Mouse (Mus musculus): ENCODE measurements around the gene Pin1rt1. TPM values are rescaled to one million over a fixed set of nuclear protein-coding genes. Genes with fewer than 3 reads are reported as not detected.

Pin1rt1 gene
- polyA plus RNA-seq, 1 experiment = not detected

- DNase-seq = peak; percentile 20
- H3K4me3 ChIP-seq (ENCODE audit: insufficient read depth, low read depth, low read length) = no peak overlapping the region
- H3K27ac ChIP-seq (ENCODE audit: insufficient read depth, low read depth, low read length) = no peak overlapping the region
- TF ChIP-seq CTCF (conservative IDR thresholded peaks at IDR 0.05; ENCODE audit: insufficient read depth, insufficient read length, low read depth, low read length) (no peak), POLR2A (IDR thresholded peaks at IDR 0.05; ENCODE audit: low read depth, low read length) (no peak)
- H3K4me1 ChIP-seq (ENCODE audit: control insufficient read depth, insufficient read depth, low read length) = peaks cover 33% of the 10 kb centered on the region
- 46% methylated on average over 7 of the region's 7 CpGs for WGBS
- no peaks in the 10 kb centered on the region for H3K36me3 ChIP-seq (ENCODE audit: control insufficient read depth, insufficient read depth, low read length)
- no peaks in the 10 kb centered on the region for H3K27me3 ChIP-seq (replicated peaks; ENCODE audit: control insufficient read depth, insufficient read depth, low read length)
These were observed 20.1 kb upstream of the Pin1rt1 start for GRCm38 (mm10) chr2:104736241-104736640.

- peak; percentile 39 for DNase-seq
- H3K36me3 ChIP-seq (ENCODE audit: control insufficient read depth, insufficient read depth, low read length) = no peaks in the 10 kb centered on the region
These were observed 16.5 kb upstream of the Pin1rt1 start for GRCm38 (mm10) chr2:104732562-104733256.

GRCm38 (mm10) chr2:104732033-104732444, 15.9 kb upstream of the Pin1rt1 start:
- H3K4me3 ChIP-seq (ENCODE audit: insufficient read depth, low read depth, low read length) = no peak overlapping the region
- H3K27me3 ChIP-seq (replicated peaks; ENCODE audit: control insufficient read depth, insufficient read depth, low read length) = no peaks in the 10 kb centered on the region
- H3K27ac ChIP-seq (ENCODE audit: insufficient read depth, low read depth, low read length) = no peak overlapping the region
- WGBS = 56% methylated on average over 9 of the region's 9 CpGs
- H3K4me1 ChIP-seq (ENCODE audit: control insufficient read depth, insufficient read depth, low read length) = peaks cover 18% of the 10 kb centered on the region
- DNase-seq = peak; percentile 20
- TF ChIP-seq POLR2A (IDR thresholded peaks at IDR 0.05; ENCODE audit: low read depth, low read length) (no peak), CTCF (conservative IDR thresholded peaks at IDR 0.05; ENCODE audit: insufficient read depth, insufficient read length, low read depth, low read length) (no peak)
- H3K36me3 ChIP-seq (ENCODE audit: control insufficient read depth, insufficient read depth, low read length) = no peaks in the 10 kb centered on the region

More at GRCm38 (mm10) chr2:104732562-104733256, 16.5 kb upstream of the Pin1rt1 start:
- Histone ChIP-seq H3K27ac (ENCODE audit: insufficient read depth, low read depth, low read length) (peak overlapping the region; percentile 10; the same call in 1 of the 2 replicates), H3K4me1 (ENCODE audit: control insufficient read depth, insufficient read depth, low read length) (peaks cover 19% of the 10 kb centered on the region), H3K27me3 (replicated peaks; ENCODE audit: control insufficient read depth, insufficient read depth, low read length) (no peaks in the 10 kb centered on the region), H3K4me3 (ENCODE audit: insufficient read depth, low read depth, low read length) (no peak overlapping the region)
- TF ChIP-seq CTCF (conservative IDR thresholded peaks at IDR 0.05; ENCODE audit: insufficient read depth, insufficient read length, low read depth, low read length) (no peak), POLR2A (IDR thresholded peaks at IDR 0.05; ENCODE audit: low read depth, low read length) (no peak)
- WGBS = 49% methylated on average over 7 of the region's 7 CpGs

GRCm38 (mm10) chr2:104727369-104727768, 11.2 kb upstream of the Pin1rt1 start:
- H3K27me3 ChIP-seq (replicated peaks; ENCODE audit: control insufficient read depth, insufficient read depth, low read length) = no peaks in the 10 kb centered on the region
- H3K36me3 ChIP-seq (ENCODE audit: control insufficient read depth, insufficient read depth, low read length) = no peaks in the 10 kb centered on the region
- no peak overlapping the region for H3K27ac ChIP-seq (ENCODE audit: insufficient read depth, low read depth, low read length)
- no peak overlapping the region for H3K4me3 ChIP-seq (ENCODE audit: insufficient read depth, low read depth, low read length)
- no peak for DNase-seq
- WGBS = 76% methylated on average over 1 of the region's 1 CpGs
- no peak for TF ChIP-seq POLR2A (IDR thresholded peaks at IDR 0.05; ENCODE audit: low read depth, low read length)
- no peak for TF ChIP-seq CTCF (conservative IDR thresholded peaks at IDR 0.05; ENCODE audit: insufficient read depth, insufficient read length, low read depth, low read length)
- peaks cover 5% of the 10 kb centered on the region for H3K4me1 ChIP-seq (ENCODE audit: control insufficient read depth, insufficient read depth, low read length)

- Histone ChIP-seq H3K27ac (ENCODE audit: insufficient read depth, low read depth, low read length) (no peak overlapping the region), H3K36me3 (ENCODE audit: control insufficient read depth, insufficient read depth, low read length) (no peaks in the 10 kb centered on the region), H3K4me1 (ENCODE audit: control insufficient read depth, insufficient read depth, low read length) (no peaks in the 10 kb centered on the region), H3K4me3 (ENCODE audit: insufficient read depth, low read depth, low read length) (no peak overlapping the region), H3K27me3 (replicated peaks; ENCODE audit: control insufficient read depth, insufficient read depth, low read length) (no peaks in the 10 kb centered on the region)
- TF ChIP-seq CTCF (conservative IDR thresholded peaks at IDR 0.05; ENCODE audit: insufficient read depth, insufficient read length, low read depth, low read length) = no peak
- TF ChIP-seq POLR2A (IDR thresholded peaks at IDR 0.05; ENCODE audit: low read depth, low read length) = no peak
- WGBS = 36% methylated on average over 3 of the region's 3 CpGs
- no peak for DNase-seq
These were observed 5.8 kb upstream of the Pin1rt1 start for GRCm38 (mm10) chr2:104722021-104722420.

- H3K4me1 ChIP-seq (ENCODE audit: control insufficient read depth, insufficient read depth, low read length) = no peaks in the 10 kb centered on the region
- H3K27ac ChIP-seq (ENCODE audit: insufficient read depth, low read depth, low read length) = no peak overlapping the region
- no peak overlapping the region for H3K4me3 ChIP-seq (ENCODE audit: insufficient read depth, low read depth, low read length)
- no peak for DNase-seq
- no peaks in the 10 kb centered on the region for H3K36me3 ChIP-seq (ENCODE audit: control insufficient read depth, insufficient read depth, low read length)
- 73% methylated on average over 4 of the region's 4 CpGs for WGBS
- no peaks in the 10 kb centered on the region for H3K27me3 ChIP-seq (replicated peaks; ENCODE audit: control insufficient read depth, insufficient read depth, low read length)
- no peak for TF ChIP-seq POLR2A (IDR thresholded peaks at IDR 0.05; ENCODE audit: low read depth, low read length)
- no peak for TF ChIP-seq CTCF (conservative IDR thresholded peaks at IDR 0.05; ENCODE audit: insufficient read depth, insufficient read length, low read depth, low read length)
These were observed 1.6 kb upstream of the Pin1rt1 start for GRCm38 (mm10) chr2:104717827-104718226.

- Histone ChIP-seq H3K36me3 (ENCODE audit: control insufficient read depth, insufficient read depth, low read length) (no peaks in the 10 kb centered on the region), H3K27me3 (replicated peaks; ENCODE audit: control insufficient read depth, insufficient read depth, low read length) (no peaks in the 10 kb centered on the region), H3K27ac (ENCODE audit: insufficient read depth, low read depth, low read length) (no peak overlapping the region), H3K4me1 (ENCODE audit: control insufficient read depth, insufficient read depth, low read length) (no peaks in the 10 kb centered on the region), H3K4me3 (ENCODE audit: insufficient read depth, low read depth, low read length) (no peak overlapping the region)
- 72% methylated on average over 2 of the region's 2 CpGs for WGBS
- TF ChIP-seq CTCF (conservative IDR thresholded peaks at IDR 0.05; ENCODE audit: insufficient read depth, insufficient read length, low read depth, low read length) (no peak), POLR2A (IDR thresholded peaks at IDR 0.05; ENCODE audit: low read depth, low read length) (no peak)
- DNase-seq = peak; percentile 17
These were observed 1.1 kb upstream of the Pin1rt1 start for GRCm38 (mm10) chr2:104717231-104717735.

Data from kidney, adult 2 months (tissue).